Mouse (Mus musculus): Measurements from ENCODE around the gene Btf3.

DNA sequence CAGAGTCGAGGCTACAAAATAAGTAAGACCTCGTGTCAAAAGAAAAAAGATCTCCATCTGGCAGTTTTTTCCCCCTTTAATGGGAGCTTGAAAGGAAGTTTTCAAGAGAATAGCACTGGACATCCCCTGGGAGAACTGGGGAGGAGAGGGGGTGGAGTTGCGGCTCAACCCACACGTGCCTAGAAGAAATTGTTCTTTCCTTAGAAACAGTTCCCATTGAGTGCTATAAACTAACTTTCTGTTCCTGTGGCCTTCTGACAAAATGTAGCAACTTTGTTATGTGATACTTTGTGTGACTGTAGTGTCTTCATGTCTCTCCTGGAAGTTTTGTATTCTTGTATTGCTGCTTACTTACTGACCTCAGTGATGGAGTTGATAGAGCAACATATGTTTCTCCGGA lies 52.7 kb downstream of the Btf3 start:
- TF ChIP-seq EP300 (IDR thresholded peaks at IDR 0.05; ENCODE audit: low read depth): no peak
- TF ChIP-seq CTCF (IDR thresholded peaks at IDR 0.05; ENCODE audit: low read depth): no peak

Measured in heart, postnatal 0 days (tissue).